ENCODE assay signal across 8 mouse cellular contexts in the genomic region with DNA sequence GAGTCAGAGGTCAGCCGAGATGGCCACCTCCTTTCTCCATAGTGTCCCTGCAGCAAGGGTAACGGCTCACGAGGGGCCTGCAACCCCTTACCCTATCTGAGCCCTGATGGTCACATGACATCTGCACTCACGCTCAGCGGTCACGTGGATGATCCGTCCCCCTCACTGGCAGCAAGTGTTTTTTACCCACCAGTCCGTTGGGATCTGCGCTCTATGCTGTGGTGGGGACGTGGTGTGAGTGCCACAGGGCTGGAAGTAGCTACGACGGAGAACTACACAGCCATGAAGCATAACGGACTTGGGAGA. TPM values are rescaled to one million over a fixed set of nuclear protein-coding genes. Genes with fewer than 3 reads are reported as not detected.
DNase-seq lines count a peak whose midpoint lies in the region; ATAC-seq and TF ChIP-seq lines count a peak whose summit lies in the region.
"Had no signal": no experiment of that assay in that cellular context is flagged by ENCODE, and none has a peak within 500 bp of the region (broad histone marks: within the 10 kb centered on the region; RNA-seq: fewer than 3 reads in every experiment).

No protein-coding gene starts in this region.

- no peak for TF ChIP-seq RAD21 in MEL (IDR thresholded peaks at IDR 0.05; ENCODE audit: low read depth, low read length)

- H3K27ac ChIP-seq in kidney, embryonic 14.5 days (ENCODE audit: low read depth, low read length) = peak overlapping the region; percentile 19; the same call in 1 of the 2 replicates
- no peak overlapping the region for H3K27ac ChIP-seq in MEL (ENCODE audit: control insufficient read depth, low read depth, low read length)
- H3K27ac ChIP-seq in cortical plate, adult 2 months (ENCODE audit: insufficient read depth, low read length) = peak overlapping the region; percentile 34; the same call in 1 of the 2 replicates
- H3K27ac ChIP-seq in liver, embryonic 13.5 days = peak overlapping the region; percentile 60

- no peak overlapping the region for H3K4me3 ChIP-seq in kidney, embryonic 14.5 days (ENCODE audit: low read length)
- no peak overlapping the region for H3K4me3 ChIP-seq in MEL (ENCODE audit: control insufficient read depth in 1 of 2, insufficient read depth in 1 of 2, low read depth in 2 of 2, low read length in 2 of 2)
- no peak overlapping the region for H3K4me3 ChIP-seq in cortical plate, adult 2 months (ENCODE audit: insufficient read depth, low read length)
- H3K4me3 ChIP-seq in liver, embryonic 13.5 days (replicated peaks) = no peak overlapping the region

- 56% methylated on average over 13 of the region's 13 CpGs for WGBS in kidney, embryonic 14.5 days
- 19% methylated on average over 13 of the region's 13 CpGs for WGBS in liver, embryonic 13.5 days (ENCODE audit: insufficient replicate concordance)

- DNase-seq in kidney, postnatal 10 days = no peak
- no peak for DNase-seq in MEL (ENCODE audit: low read depth, low spot score)
- DNase-seq in liver, embryonic 13.5 days = no peak
- no peak for DNase-seq in left cerebral cortex, adult 8-10 months (ENCODE audit: low spot score in 2 of 2)
- DNase-seq in gastrocnemius, postnatal 10 days = no peak

- TF ChIP-seq POLR2A in MEL (IDR thresholded peaks at IDR 0.05; ENCODE audit: control insufficient read depth in 1 of 2, insufficient read depth in 1 of 2, low read depth in 1 of 2, low read length in 2 of 2, poor library complexity in 1 of 2) = no peak
- no peak for TF ChIP-seq POLR2A in cortical plate, adult 2 months (IDR thresholded peaks at IDR 0.05; ENCODE audit: extremely low read depth, insufficient read depth, low read length)

- H3K4me1 ChIP-seq in kidney, embryonic 14.5 days (ENCODE audit: control insufficient read depth, insufficient read depth, low read length) = peaks cover 73% of the 10 kb centered on the region
- peaks cover 3 to 29% of the 10 kb centered on the region in 2 experiments; a peak in 3 of 4 replicates for H3K4me1 ChIP-seq in MEL (ENCODE audit: control insufficient read depth in 1 of 2, insufficient read depth in 2 of 2, low read length in 2 of 2)
- H3K4me1 ChIP-seq in cortical plate, adult 2 months (ENCODE audit: control insufficient read depth, insufficient read depth, low read length) = peaks cover 14% of the 10 kb centered on the region
- H3K4me1 ChIP-seq in liver, embryonic 13.5 days (replicated peaks) = peaks cover 87% of the 10 kb centered on the region

- H3K79me2 ChIP-seq in MEL (ENCODE audit: control insufficient read depth, insufficient read depth, low read length, poor library complexity) = no peaks in the 10 kb centered on the region

- no peak for TF ChIP-seq EP300 in MEL (IDR thresholded peaks at IDR 0.05; ENCODE audit: low read depth in 1 of 2, low read length in 2 of 2)

- no peak for TF ChIP-seq CTCF in MEL (IDR thresholded peaks at IDR 0.05 in 2 of 3, conservative IDR thresholded peaks at IDR 0.05 in 1 of 3; ENCODE audit: control insufficient read depth in 1 of 3, insufficient read depth in 1 of 3, low read depth in 2 of 3, low read length in 3 of 3, poor library complexity in 1 of 3, severe bottlenecking in 1 of 3)
- no peak for TF ChIP-seq CTCF in cortical plate, adult 2 months (IDR thresholded peaks at IDR 0.05; ENCODE audit: extremely low read depth, insufficient read depth, low read length)

- H3K4me2 ChIP-seq in kidney, embryonic 14.5 days (replicated peaks; ENCODE audit: low read depth, low read length) = no peak overlapping the region
- H3K4me2 ChIP-seq in liver, embryonic 13.5 days = peak overlapping the region; percentile 28

- no peaks in the 10 kb centered on the region for H3K9me3 ChIP-seq in kidney, embryonic 14.5 days (ENCODE audit: control insufficient read depth, low read length)
- no peaks in the 10 kb centered on the region for H3K9me3 ChIP-seq in MEL (replicated peaks; ENCODE audit: insufficient read depth, low read length)
- H3K9me3 ChIP-seq in liver, embryonic 13.5 days (replicated peaks) = no peaks in the 10 kb centered on the region

- no peak overlapping the region for H3K9ac ChIP-seq in kidney, embryonic 14.5 days (ENCODE audit: low read depth, low read length)
- H3K9ac ChIP-seq in MEL (ENCODE audit: control insufficient read depth, low read depth, low read length, poor library complexity, severe bottlenecking) = no peak overlapping the region
- no peak overlapping the region for H3K9ac ChIP-seq in liver, embryonic 13.5 days

- no peaks in the 10 kb centered on the region for H3K27me3 ChIP-seq in kidney, embryonic 14.5 days (ENCODE audit: control insufficient read depth, insufficient read depth, low read length)
- H3K27me3 ChIP-seq in MEL (ENCODE audit: control insufficient read depth in 1 of 2, insufficient read depth in 2 of 2, low read length in 2 of 2) = no peaks in the 10 kb centered on the region
- peaks cover 53% of the 10 kb centered on the region for H3K27me3 ChIP-seq in liver, embryonic 13.5 days

- peaks cover 30% of the 10 kb centered on the region; the same call in 1 of the 2 replicates for H3K36me3 ChIP-seq in kidney, embryonic 14.5 days (ENCODE audit: control insufficient read depth, insufficient read depth, low read length)
- peaks cover 0 to 16% of the 10 kb centered on the region in 2 experiments; a peak in 2 of 4 replicates for H3K36me3 ChIP-seq in MEL (ENCODE audit: control insufficient read depth in 1 of 2, insufficient read depth in 2 of 2, low read length in 2 of 2)
- peaks cover 2% of the 10 kb centered on the region; the same call in 1 of the 2 replicates for H3K36me3 ChIP-seq in liver, embryonic 13.5 days

- no peak for ATAC-seq in kidney, embryonic 14.5 days (ENCODE audit: low FRiP score, low TSS enrichment)
- peak; percentile 3; the same call in 1 of the 2 replicates for ATAC-seq in liver, embryonic 13.5 days (ENCODE audit: low read depth)

TF ChIP-seq in MEL, 35 proteins besides CTCF, POLR2A, EP300 and RAD21:
- TF ChIP-seq MXI1 (IDR thresholded peaks at IDR 0.05; ENCODE audit: low read depth, low read length) (no peak), MAZ (IDR thresholded peaks at IDR 0.05; ENCODE audit: low read depth, low read length) (no peak), MAX (IDR thresholded peaks at IDR 0.05; ENCODE audit: low read length) (no peak), USF1 (IDR thresholded peaks at IDR 0.05; ENCODE audit: low read depth, low read length) (0 out of 2 replicates have a peak, but pooled peaks have one; percentile 14)

RNA-seq across cellular contexts. Expression of a gene that starts 15.5 kb away (rescaled TPM):
- polyA plus RNA-seq in kidney, embryonic 14.5 days (2014; fragmentation: Nextera tagmentation; extraction: Ambion mirVana) = 14.9 and 16.4 TPM in 2 replicates
- 6.5 and 6.7 TPM in 2 replicates for total RNA-seq in MEL (2012; rRNA removed)
- 10 to 100 TPM in 1 of 2 experiments, not detected in 1; 29.5 TPM for polyA plus RNA-seq in MEL (2012; ENCODE audit: insufficient read depth in 1 of 2, insufficient read length in 2 of 2, low read depth in 1 of 2, low replicate concordance in 2 of 2, missing spikeins in 1 of 2)
- polyA plus RNA-seq in cortical plate, adult 2 months (2012; rRNA removed) = 2.5 and 3.0 TPM in 2 replicates
- polyA plus RNA-seq in liver, embryonic 13.5 days (2015; fragmentation: Nextera tagmentation; extraction: Ambion mirVana) = 1.8 TPM in 2 replicates
- 1 to 10 TPM in 2 of 4 experiments, under 1 TPM in 2; 0.50 to 1.6 (median 0.84) TPM for total RNA-seq in left cerebral cortex, adult 8-10 months (2022)
- total RNA-seq in gastrocnemius, postnatal 10 days (2021) = under 1 TPM in 1 of 2 experiments, not detected in 1; 0.65 TPM

RNA-seq across cellular contexts. Expression of a gene that starts 19.6 kb away (rescaled TPM):
- polyA plus RNA-seq in kidney, embryonic 14.5 days (2014; fragmentation: Nextera tagmentation; extraction: Ambion mirVana) = 0.61 and 1.5 TPM in 2 replicates
- 0.49 and 0.89 TPM in 2 replicates for total RNA-seq in MEL (2012; rRNA removed)
- polyA plus RNA-seq in MEL (2012; ENCODE audit: insufficient read depth in 1 of 2, insufficient read length in 2 of 2, low read depth in 1 of 2, low replicate concordance in 2 of 2, missing spikeins in 1 of 2) = 1 to 10 TPM in 1 of 2 experiments, not detected in 1; 1.2 TPM
- polyA plus RNA-seq in cortical plate, adult 2 months (2012; rRNA removed) = 6.8 and 7.8 TPM in 2 replicates
- polyA plus RNA-seq in liver, embryonic 13.5 days (2015; fragmentation: Nextera tagmentation; extraction: Ambion mirVana) = 0.93 TPM in 1 of 2 replicates, not detected in the other
- 1 to 10 TPM; 2.5 to 3.3 (median 2.6) TPM for total RNA-seq in left cerebral cortex, adult 8-10 months (2022)
- total RNA-seq in gastrocnemius, postnatal 10 days (2021) = 1 to 10 TPM in 1 of 2 experiments, under 1 TPM in 1; 0.33 to 2.0 TPM
- total RNA-seq: granulocyte monocyte progenitor cell, adult 5-6 weeks had no signal

RNA-seq across cellular contexts. Expression of a gene that starts 24.1 kb away (rescaled TPM):
- 3.5 and 3.8 TPM in 2 replicates for polyA plus RNA-seq in kidney, embryonic 14.5 days (2014; fragmentation: Nextera tagmentation; extraction: Ambion mirVana)
- total RNA-seq in MEL (2012; rRNA removed) = 0.46 and 0.62 TPM in 2 replicates
- 1 to 10 TPM in 1 of 2 experiments, not detected in 1; 2.6 TPM for polyA plus RNA-seq in MEL (2012; ENCODE audit: insufficient read depth in 1 of 2, insufficient read length in 2 of 2, low read depth in 1 of 2, low replicate concordance in 2 of 2, missing spikeins in 1 of 2)
- polyA plus RNA-seq in cortical plate, adult 2 months (2012; rRNA removed) = 5.8 and 5.9 TPM in 2 replicates
- 0.86 and 0.89 TPM in 2 replicates for polyA plus RNA-seq in liver, embryonic 13.5 days (2015; fragmentation: Nextera tagmentation; extraction: Ambion mirVana)
- 1 to 10 TPM; 2.0 to 5.2 (median 4.0) TPM for total RNA-seq in left cerebral cortex, adult 8-10 months (2022)
- total RNA-seq in gastrocnemius, postnatal 10 days (2021) = under 1 TPM; 0.40 to 0.45 TPM

RNA-seq across cellular contexts. Expression of a gene that starts 24.1 kb away (rescaled TPM):
- 59.2 and 73.9 TPM in 2 replicates for polyA plus RNA-seq in kidney, embryonic 14.5 days (2014; fragmentation: Nextera tagmentation; extraction: Ambion mirVana)
- total RNA-seq in MEL (2012; rRNA removed) = 153 and 157 TPM in 2 replicates
- 100 to 1,000 TPM in 1 of 2 experiments, not detected in 1; 145 TPM for polyA plus RNA-seq in MEL (2012; ENCODE audit: insufficient read depth in 1 of 2, insufficient read length in 2 of 2, low read depth in 1 of 2, low replicate concordance in 2 of 2, missing spikeins in 1 of 2)
- polyA plus RNA-seq in cortical plate, adult 2 months (2012; rRNA removed) = 106 and 108 TPM in 2 replicates
- 61.1 and 68.7 TPM in 2 replicates for polyA plus RNA-seq in liver, embryonic 13.5 days (2015; fragmentation: Nextera tagmentation; extraction: Ambion mirVana)
- 10 to 100 TPM; 81.4 to 89.7 (median 85.5) TPM for total RNA-seq in left cerebral cortex, adult 8-10 months (2022)
- 10 to 100 TPM; 40.3 to 46.7 TPM for total RNA-seq in gastrocnemius, postnatal 10 days (2021)

RNA-seq across cellular contexts. Expression of a gene that starts 30.1 kb away (rescaled TPM):
- 101 and 108 TPM in 2 replicates for polyA plus RNA-seq in kidney, embryonic 14.5 days (2014; fragmentation: Nextera tagmentation; extraction: Ambion mirVana)
- 20.7 and 24.7 TPM in 2 replicates for total RNA-seq in MEL (2012; rRNA removed)
- 100 to 1,000 TPM in 1 of 2 experiments, not detected in 1; 115 TPM for polyA plus RNA-seq in MEL (2012; ENCODE audit: insufficient read depth in 1 of 2, insufficient read length in 2 of 2, low read depth in 1 of 2, low replicate concordance in 2 of 2, missing spikeins in 1 of 2)
- 75.5 and 76.0 TPM in 2 replicates for polyA plus RNA-seq in cortical plate, adult 2 months (2012; rRNA removed)
- polyA plus RNA-seq in liver, embryonic 13.5 days (2015; fragmentation: Nextera tagmentation; extraction: Ambion mirVana) = 89.5 and 94.1 TPM in 2 replicates
- 10 to 100 TPM; 66.8 to 73.4 (median 70.6) TPM for total RNA-seq in left cerebral cortex, adult 8-10 months (2022)
- total RNA-seq in gastrocnemius, postnatal 10 days (2021) = 10 to 100 TPM; 17.6 to 24.1 TPM
